Mouse (Mus musculus) CD4-positive, CD25-positive, alpha-beta regulatory T cell, adult 2 months (primary cell): Measurements from ENCODE around the gene Scyl3.

Experiments
- DNase-seq: peaks from one replicate; pipeline ENCODE4 v3.0.0-alpha.2; 2012; ENCODE audit warnings: low read depth, low spot score

The Scyl3 gene

DNA sequence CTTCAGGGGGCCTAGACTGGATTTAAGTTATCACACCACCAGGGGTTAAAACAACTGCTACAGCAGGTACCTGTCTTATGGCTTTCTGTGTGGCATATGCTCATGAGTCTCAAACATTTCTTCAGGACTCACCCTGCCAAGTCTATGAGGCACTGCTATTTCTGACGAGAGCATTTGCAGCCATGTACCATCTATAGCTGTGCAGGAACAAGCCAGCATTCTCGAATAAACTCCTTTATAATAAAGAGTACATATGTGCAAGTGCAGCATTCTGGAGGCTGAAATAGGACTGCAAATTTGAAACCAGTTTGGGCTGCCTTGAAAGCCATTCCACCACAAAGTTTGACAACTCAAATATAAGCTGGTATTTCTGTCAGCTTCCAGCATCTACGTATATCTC is 29.1 kb downstream of the Scyl3 start:
- DNase-seq: no peak

DNA sequence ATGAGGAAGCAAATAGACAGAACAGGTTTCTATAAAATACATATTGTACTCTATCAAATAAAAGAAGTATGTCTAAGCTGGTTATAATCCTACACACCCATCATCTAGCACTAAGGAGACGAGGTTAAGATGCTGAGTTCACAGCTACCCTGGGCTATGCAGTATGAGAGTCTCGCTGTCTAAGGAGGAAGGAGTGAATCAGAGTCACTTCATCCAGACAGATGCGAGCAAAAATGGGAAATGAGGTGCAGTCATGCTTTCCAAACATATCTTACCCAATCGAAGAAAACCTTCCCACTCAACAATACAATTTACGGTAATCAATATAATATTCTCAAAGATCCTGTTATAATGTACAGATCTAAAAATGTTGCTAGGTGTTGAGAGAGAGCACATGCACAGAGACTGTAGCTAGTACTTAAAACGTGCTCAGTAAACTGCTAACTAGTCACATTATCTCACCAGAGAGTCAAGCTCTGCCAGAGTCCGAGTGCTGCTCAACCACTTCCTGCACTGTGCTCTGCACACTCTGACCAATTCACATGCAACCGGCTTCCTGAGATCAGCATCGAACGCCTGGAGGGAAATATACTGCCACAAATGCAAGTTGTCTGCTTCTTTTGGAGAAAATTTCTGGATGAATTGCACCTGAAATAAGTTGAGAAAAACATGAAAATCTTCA is 35.2 kb downstream of the Scyl3 start:
- DNase-seq: no peak

DNA sequence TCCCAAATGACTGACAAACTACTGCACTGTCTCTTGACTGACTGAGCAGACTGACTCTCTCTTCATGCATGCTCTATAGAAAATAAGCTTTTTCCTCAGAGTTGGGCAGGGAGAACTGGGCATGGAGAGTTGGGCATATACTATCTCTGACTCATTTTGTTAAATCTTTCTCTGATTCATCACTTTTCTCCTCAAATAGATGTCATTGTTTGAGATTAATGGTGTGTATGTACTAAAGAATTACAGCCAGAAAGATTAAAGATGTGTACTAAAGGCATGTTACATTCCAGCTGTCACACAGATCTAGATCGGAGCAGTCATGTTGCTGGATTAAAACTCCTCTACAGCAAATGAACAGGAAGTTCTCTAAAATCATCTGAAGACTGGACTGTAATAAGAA is 45.6 kb downstream of the Scyl3 start:
- no peak for DNase-seq

DNA sequence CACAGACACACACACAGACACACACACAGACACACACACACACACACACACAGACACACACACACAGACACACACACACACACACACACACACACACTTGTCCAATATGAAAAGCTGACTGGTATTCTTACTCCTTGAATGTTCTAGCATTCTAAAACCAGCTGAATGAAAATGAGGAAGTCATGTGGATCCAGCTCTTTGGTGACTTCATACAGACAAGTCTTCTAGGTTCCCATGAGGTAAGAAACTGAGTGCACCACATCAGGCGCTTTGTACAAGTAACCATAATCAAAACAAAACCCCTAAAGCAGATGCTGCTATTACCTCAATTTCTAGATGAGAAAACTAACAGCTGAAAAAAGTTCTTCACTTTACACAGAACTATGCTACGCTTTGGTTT is 46.2 kb downstream of the Scyl3 start:
- DNase-seq: no peak

DNA sequence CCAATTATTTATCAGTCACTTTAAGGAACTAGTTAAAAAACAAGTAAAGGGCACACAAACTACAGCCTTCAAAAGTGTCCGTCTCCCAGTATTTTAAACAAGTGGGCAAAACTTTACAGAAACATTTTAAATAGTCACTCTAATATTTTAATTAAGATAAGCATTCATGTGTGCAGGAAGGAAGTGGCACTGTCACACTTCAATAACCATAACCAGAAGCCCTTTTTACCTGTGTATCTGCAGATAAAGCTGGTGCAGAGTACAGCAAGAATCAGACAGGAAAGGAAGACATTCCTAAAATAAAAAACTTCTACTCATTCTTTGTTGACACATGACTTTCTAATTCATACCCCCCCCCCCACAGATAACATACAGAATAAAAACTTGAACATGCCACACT is 47.6 kb downstream of the Scyl3 start:
- no peak for DNase-seq

DNA sequence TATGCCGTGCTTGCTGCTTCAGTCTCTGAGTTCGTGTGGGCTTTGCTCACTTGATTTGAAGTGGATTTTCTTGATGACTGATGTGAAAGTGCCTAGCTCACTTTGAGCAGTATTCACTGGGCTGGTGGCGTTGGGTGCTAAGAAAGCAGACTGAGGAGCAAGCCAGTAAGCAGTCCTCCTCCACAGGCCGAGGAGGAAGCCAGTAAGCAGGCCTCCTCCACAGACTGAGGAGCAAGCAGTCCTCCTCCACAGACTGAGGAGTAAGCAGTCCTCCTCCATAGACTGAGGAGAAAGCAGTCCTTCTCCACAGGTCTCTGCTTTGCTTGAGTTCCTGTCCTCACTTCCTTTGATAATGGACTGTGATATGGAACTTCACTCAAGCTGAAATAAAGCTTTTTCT is 63.5 kb downstream of the Scyl3 start:
- DNase-seq: no peak

DNA sequence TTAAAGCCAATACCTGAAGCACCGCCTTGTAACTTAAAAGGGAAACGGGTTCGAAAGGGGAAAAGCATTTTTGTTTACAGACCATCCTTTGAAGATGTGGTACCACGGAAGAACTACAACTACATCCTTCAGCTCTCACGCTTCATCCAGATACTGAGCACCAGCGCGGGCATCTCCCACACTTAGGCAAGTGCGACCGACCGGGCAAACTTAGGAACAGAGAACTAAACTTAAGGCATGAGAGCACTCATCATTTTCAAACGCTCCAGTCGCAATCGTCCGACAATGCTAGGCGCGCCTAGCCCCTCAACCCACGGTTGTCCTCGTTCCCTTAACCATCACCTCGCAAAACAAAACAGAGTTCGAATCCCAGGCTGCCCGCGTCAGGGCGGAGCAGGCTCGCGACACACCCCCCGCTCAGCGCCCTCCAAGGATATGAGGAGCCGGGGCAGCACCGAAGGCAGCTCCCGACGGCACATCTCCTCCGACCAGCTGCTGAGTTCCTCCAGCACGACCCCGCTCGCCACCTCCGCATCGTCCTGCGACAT is 65.3 kb downstream of the Scyl3 start:
- no peak for DNase-seq

DNA sequence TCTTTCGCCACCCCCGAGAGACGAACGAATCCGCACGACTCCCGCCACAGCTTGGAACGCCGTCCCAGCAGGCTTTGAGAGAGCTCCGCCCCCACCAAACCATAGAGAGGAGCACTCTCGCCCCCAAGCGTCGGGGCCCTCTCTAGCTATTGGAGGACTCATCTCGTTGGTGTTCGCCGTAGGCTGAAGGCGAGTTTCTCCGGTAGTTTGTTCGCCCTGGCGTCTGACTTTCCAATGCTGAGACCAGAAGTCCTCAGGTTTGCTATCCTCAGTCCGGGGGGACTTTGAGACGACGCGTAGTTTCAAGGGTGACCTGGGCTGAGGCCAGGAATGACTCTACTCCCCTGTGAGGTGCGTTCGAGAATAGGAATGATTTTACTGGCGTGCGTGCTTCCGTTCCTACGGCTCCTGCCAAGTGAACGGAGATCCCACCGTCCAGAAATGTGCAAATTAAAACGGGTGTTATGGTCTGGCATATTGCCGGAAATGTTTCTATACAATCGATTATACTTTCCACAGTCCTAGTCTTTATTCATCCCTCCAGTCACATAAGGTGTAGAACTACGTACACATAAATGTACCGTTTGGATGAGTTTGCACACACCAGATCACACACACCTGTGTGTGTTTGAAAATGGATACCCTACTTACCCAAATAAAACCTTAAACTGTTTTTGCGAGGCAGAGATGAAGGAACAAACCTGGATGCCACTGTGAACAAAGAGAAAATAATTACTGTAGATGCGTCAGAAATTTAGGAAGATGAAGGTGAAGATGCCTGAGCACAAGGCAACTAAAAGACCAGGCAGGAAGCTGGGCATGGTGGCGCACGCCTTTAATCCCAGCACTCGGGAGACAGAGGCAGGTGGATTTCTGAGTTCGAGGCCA is 66.1 kb downstream of the Scyl3 start, which contains the start of the genes BC055324 and Mettl18:
Gene BC055324, minus strand, starts transcription at position 76 of the 888 bp plus-strand sequence.
Gene Mettl18, plus strand, starts transcription at position 169 of the 888 bp plus-strand sequence.
- peak; percentile 96 for DNase-seq

DNA sequence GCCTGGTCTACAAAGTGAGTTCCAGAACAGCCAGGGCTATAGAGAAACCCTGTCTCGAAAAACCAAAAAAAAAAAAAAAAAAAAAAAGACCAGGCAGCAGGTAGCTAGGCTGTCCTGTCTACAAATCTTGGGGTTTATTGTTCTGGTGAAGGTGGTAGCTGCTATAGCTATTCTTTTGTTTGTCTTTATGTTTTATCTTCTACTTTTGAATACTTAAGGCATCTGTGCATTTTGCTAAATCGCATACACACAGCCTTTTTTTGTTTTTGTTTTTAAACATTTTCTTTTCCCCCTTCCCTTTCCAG is 66.7 kb downstream of the Scyl3 start:
- no peak for DNase-seq

DNA sequence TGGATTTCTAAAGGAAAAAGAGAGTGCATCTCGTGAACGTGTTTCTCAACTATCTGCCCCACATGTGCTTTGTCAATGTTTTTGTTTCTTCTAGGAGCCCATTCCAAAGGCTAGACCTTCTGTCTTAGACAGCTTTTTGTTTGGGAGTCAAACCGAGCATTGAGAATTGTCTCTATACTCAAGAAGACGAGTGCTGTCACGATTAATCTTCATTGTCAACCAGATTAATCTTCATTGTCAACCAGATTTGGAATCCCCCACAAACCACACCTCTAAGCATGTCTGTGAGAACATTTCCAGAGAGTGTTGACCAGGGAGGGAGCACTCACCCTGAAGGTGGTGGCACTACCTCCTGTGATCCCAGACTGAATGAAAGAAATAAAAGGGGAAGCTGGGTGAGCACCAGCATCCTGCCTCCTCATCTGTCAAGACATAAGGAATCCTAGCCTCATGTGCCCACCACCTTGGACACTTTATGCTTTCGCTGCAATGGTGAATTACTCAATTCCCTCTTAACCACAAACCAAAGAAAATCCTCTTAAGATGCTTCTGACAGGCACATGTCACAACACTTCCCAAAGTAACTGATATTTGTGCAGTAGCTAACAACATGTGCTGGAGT is 73.0 kb downstream of the Scyl3 start:
- DNase-seq: no peak

DNA sequence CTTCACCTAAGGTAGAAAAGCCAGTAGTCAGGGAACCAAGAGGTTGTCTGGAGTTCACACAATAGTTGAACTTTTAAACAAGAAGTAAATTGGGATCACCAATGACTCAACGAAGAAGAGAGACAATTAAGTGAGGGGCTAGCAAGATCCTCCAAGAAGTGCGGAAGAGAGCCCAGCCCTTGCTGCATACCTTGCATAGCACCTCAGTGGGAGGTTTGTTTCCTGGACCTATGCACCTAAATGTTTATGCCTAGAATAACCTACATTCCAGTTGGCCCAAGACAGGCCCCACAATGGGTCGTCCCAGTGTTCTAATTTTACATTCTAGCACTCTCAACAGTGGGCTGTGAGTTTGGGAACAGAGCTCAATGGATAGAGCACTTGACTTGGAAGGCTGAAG is 75.4 kb downstream of the Scyl3 start:
- no peak for DNase-seq
